Mouse (Mus musculus) adrenal gland, adult (tissue): ENCODE results near the gene Crat.
A peak's percentile ranks its signal among the peaks of the same experiment; 100 is the strongest.

Source experiments
- DNase-seq, 2 experiments: peaks; one replicate each; pipeline ENCODE4 v3.0.0; 2022 to 2023; ENCODE audit warnings: low spot score in 1 of 2; ENCODE audit not compliant: inconsistent age in 2 of 2

Gene Crat

GRCm38 (mm10) chr2:30379307-30379706 lies 36.3 kb downstream of the Crat start:
- DNase-seq: peak in 1 of 2 experiments; percentile 49

- DNase-seq: no peak
Observed at GRCm38 (mm10) chr2:30377721-30378120, 37.9 kb downstream of the Crat start.

GRCm38 (mm10) chr2:30375893-30376292 lies 39.7 kb downstream of the Crat start:
- DNase-seq: peak in 1 of 2 experiments; percentile 40

GRCm38 (mm10) chr2:30372726-30373125 lies 42.9 kb downstream of the Crat start:
- DNase-seq: no peak

GRCm38 (mm10) chr2:30371544-30371943 lies 44.1 kb downstream of the Crat start:
- no peak for DNase-seq

GRCm38 (mm10) chr2:30366203-30366602 lies 49.4 kb downstream of the Crat start:
- no peak for DNase-seq

GRCm38 (mm10) chr2:30365281-30366069 lies 50.1 kb downstream of the Crat start:
- peak; percentile 41 to 75 for DNase-seq

GRCm38 (mm10) chr2:30363773-30364650 lies 51.6 kb downstream of the Crat start, which contains the start of gene Miga2:
Gene Miga2 (plus strand): TSS chr2:30364233.
- DNase-seq: peak; percentile 99 to 100

GRCm38 (mm10) chr2:30362865-30363264 lies 52.7 kb downstream of the Crat start:
- DNase-seq: no peak

GRCm38 (mm10) chr2:30360626-30361025 lies 55.0 kb downstream of the Crat start:
- no peak for DNase-seq

- DNase-seq: peak; percentile 87 to 93
Observed at GRCm38 (mm10) chr2:30358533-30359531, 56.8 kb downstream of the Crat start, which contains the start of gene Sh3glb2. Gene Sh3glb2 (minus strand): TSS chr2:30359337.

- DNase-seq: peak; percentile 33 to 60
Observed at GRCm38 (mm10) chr2:30357552-30358510, 57.8 kb downstream of the Crat start.

GRCm38 (mm10) chr2:30356906-30357305 lies 58.7 kb downstream of the Crat start:
- peak; percentile 18 to 35 for DNase-seq

GRCm38 (mm10) chr2:30356266-30356665 lies 59.3 kb downstream of the Crat start:
- peak; percentile 45 to 58 for DNase-seq

- peak; percentile 13 to 41 for DNase-seq
Observed at GRCm38 (mm10) chr2:30355861-30356260, 59.8 kb downstream of the Crat start.

GRCm38 (mm10) chr2:30351149-30351548 lies 64.5 kb downstream of the Crat start:
- DNase-seq: peak in 1 of 2 experiments; percentile 64
